Mouse (Mus musculus): ENCODE measurements around the gene Nexn.

The Nexn gene

DNA sequence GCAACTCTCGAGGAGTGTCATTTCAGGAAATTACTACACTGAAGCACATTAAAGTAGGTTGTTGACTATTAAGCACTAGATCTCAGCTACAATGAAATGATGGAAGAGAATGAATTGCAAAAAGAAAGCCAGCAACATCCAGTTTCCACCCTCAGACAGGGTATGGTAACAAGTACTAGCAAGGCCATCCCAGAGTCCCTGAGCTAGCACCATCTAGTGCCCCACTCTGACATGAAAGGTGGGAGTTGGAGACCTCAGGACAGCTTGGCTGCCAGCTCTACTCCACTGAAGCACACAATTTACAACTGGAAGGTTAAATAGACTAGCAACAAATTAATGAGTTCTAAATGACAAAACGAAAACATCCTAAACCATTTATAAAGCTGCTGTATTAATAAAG lies 11.8 kb upstream of the Nexn start:
- ATAC-seq (ENCODE audit: low TSS enrichment), result no peak

DNA sequence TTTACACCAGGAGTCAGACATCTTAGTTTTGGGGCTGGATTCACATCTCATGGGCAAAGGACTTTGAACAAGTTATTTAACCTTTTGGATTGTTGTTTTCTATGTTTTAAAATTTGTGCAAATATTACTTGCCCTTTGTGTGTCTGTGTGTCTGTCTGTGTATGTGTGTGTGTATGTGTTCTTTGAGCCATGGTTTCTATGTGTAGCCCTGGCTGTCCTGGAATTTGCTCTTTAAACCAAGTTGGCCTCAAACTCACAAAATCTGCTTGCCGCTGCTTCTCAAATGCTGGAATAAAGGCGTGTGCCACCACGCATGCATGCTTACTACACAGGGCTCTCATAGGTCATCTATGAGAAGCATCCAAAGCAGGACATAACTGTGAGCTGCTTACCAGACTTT lies 10.8 kb upstream of the Nexn start:
- ATAC-seq (ENCODE audit: low TSS enrichment), result no peak

DNA sequence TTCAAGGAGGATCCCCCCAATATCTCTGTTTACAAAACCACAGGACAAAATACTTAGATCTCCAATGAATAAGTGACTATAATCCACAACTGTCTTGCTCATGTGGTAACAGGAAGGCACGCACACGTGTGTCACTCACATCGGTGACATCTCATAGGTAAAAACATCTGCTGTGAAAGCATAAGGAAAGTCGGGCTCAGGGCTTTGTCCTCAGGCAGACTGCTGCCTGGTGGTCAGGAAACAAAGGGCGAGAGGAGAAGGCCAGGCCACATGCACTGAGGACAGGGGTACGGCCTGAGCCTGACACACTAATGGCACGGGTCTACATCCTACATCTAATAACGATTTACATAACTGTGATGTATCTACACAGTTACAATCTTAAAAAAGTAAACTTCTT lies 8.9 kb upstream of the Nexn start:
- ATAC-seq (ENCODE audit: low TSS enrichment), result no peak

DNA sequence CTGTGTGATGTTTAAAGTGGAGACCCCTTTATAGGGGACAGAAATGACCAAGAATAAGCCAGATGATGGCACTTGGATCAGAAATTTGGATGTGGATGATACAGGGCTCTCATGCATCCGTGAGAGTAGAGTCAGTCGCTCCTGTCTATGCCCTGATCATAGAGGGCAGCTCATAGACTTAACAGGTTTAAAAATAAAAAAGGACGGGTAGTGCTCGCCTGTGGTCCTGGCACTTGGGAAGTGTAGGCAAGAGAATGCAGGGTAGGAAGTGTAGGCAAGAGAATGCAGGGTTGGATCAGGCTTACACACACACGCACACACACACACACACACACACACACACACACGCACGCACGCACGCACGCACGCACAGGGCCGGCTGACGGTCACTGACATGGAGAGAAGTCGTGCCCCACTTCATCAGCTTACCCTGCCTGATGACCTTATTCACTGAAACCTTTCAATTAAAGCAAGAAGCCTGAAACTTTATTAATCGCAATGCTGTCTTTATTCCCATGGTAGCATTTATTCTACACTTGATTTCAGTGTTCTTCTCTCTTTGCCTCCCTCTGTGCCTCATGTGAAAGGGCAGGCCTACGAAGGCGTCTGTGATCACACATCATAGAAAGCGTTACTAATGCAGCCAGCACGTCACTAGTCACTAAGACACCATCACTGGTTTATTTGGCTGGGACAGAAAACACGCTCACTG lies 7.0 kb upstream of the Nexn start:
- no peak for ATAC-seq (ENCODE audit: low TSS enrichment)

DNA sequence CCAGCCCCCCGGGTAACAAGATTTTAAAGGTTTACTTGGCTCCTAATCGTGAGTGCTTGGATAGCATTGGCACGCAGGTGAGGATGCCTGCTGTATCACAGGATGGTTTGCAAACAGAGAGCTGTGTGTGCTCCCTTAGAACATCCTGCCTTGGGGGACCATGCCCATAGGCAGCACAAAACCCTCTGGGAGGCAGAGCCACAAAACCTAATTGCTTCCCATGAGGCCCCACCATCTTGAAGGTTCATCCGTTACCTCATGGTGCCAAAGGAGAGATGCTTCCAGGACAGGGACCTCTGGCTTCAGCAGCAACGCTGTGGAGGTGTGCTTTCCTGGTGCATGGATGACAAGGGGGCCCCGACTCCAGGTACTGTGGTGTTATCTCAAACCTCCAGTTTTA lies 5.7 kb upstream of the Nexn start:
- ATAC-seq (ENCODE audit: low TSS enrichment), result no peak

DNA sequence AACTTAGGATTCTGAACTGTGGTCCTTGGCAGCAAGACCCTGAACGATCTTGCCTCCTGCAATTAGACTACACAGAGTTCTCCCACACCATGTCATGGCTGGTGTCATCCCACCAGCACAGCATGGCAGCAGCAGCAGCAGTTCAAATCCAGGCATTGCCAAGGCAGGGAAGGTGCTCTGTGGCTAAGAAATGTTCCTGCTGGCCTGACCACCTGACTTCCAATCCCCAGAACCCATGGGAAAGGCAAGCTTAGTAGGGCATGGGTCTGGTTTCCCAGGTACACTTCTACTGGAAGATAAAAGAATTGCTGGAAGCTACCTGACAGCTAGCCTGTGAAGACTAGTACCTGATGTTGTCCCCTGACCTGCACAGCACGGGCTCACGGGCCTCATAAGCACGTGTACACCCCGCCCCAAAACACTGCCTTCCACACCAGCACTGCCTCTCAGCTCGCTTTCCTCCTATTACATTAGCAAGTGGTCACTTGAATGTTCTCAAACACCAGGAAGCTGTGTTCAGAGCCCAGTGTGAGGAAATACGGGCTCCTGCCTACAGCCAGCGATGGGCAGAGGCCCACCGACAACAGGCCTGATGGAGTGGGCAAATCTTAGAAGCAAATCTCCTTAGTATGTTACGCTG lies 5.0 kb upstream of the Nexn start:
- no peak for ATAC-seq (ENCODE audit: low TSS enrichment)

DNA sequence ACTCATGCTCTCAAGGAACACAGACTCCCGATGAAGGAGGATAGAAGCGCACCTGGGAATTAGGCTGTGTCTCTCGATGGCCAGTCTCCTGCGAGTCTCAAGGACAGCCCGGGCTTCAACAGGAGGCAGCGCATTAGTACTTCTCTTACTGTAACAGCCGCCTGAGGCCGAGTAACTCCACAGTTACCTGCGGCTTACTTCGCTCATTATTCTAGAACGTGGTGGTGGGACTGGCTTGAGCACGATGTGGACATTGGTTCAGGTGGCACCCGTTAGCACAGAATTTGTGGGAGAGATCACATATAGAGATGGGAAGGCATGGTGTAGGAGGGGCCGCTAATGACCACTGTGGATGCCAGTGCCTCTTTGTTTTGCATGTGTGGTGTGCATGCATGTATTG lies 1.9 kb upstream of the Nexn start:
- no peak for ATAC-seq (ENCODE audit: low TSS enrichment)

DNA sequence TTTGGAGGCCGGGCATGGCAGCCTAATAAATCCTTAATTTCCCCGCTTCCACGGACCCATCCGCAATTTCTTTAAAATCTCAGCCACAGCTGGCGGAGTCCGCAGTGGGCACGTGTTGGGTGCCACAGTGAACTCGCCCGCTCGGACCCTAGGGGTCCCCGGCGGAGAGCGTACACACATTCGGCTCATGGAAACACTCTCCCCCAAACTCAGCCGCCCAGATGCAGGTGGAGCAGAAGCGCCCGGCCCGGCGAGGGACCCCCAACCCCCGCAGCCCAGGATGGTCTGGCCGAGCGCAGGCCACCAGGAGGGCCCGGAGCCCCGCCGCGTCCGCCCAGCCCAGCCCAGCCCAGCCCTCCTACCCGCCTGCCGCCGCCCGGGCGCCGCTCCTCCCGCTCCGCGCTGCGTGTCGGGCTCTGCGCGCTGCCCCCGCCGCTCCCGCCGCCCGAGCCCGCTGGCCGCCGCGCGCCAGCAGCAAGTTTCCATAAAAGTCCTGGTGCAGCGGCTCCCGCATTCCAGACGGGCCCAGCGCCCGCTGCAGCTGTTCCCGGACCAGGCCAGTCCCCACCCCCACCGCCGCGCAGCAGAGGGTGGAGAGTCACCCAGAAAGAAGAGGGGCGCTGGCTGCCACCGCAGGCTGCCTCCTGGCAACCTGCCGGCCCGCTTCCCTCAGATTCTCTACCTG lies 657 bp downstream of the Nexn start:
- ATAC-seq (ENCODE audit: low TSS enrichment), result peak; percentile 69

DNA sequence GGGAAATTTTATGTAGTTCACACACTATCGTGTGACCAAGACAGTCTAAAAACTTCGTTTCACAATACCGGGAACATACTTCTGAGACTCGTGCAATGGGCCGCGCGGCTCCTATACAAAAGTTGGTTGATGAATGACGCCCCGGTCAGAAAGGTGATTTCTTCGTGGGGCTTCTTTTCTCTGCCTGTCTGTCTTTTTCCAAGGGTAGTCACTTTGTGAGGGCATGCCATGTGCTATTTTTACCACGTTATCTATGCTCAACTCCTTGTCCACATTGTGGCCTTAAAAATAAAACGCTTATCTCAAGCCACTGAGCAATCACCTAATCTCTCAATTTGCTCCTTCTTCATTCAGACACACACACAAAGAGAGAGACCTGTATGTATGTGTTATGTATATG lies 1.3 kb downstream of the Nexn start:
- no peak for ATAC-seq (ENCODE audit: low TSS enrichment)

DNA sequence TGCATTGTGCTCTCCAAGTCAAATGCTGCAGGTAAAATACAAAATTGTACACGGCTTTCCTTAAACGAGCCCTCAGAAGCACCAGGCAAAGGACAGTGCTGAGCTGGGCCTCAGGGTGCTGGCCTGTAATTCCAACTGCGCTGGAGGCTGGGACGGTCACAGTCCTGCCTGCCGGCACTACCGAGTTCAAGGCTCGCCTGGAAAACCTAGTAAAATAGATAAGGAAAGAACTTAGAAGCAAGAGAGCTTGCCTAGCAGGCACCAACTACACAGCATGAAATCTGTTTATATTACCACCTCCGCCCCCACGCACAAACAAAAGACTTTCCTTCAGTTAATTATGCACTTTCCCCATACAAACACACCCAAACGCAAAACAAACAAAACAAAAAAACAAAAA lies 1.8 kb downstream of the Nexn start:
- ATAC-seq (ENCODE audit: low TSS enrichment), result no peak

DNA sequence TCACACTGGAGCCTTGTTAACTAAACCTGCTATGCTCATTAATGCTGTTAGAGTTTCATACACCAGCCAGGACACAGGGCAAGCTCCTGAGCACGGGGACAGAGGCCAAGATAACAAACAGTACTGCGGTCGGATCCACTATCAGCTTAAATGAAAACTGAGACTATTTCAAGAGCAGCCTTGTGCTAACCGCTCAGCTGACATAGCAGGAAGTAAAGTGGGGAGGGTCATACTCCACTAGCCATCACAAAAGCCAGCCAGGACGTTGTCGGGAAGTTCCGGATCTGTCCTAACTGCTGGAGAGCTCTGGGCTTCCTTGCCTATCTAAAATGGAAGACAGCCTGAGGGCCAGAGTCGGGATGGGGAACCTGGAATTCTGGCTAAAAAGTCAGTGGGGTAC lies 4.2 kb downstream of the Nexn start:
- ATAC-seq (ENCODE audit: low TSS enrichment), result no peak

DNA sequence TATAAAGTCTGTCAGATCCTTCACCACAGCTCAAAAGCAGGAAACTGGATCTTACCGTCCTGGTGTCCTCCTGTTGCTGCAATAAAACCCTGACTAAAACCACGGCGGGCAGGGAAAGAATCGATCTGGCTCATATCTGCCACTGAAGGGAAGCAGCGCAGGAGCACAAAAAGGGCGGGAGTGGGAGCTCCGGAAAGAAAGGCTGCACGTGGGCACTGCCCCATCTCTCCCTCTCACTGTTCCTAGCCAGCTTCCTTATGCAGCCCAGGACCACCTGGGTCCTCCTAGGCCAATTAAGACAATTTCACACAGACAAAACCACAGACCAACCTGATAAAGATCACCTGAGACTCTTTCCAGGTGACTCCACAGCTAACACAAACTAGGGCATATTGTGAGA lies 4.7 kb downstream of the Nexn start:
- no peak for ATAC-seq (ENCODE audit: low TSS enrichment)

DNA sequence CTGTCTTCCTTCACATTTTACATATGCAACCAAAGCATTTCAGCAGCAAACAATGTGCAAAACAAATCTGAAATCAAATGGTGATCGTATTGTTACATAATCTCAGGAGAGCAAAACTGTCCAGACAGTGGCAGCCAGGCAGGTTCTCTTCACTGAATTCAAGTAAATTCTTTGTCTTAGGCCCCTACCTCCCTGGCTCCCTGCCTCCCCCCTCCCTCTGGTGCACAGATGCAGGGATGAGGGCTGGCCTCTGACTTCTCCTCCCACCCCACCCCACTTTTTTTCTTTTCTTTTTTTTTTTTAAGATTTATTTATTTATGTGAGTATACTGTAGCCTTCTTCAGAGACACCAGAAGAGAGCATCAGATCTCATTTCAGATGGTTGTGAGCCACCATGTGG lies 5.8 kb downstream of the Nexn start:
- no peak for ATAC-seq (ENCODE audit: low TSS enrichment)

DNA sequence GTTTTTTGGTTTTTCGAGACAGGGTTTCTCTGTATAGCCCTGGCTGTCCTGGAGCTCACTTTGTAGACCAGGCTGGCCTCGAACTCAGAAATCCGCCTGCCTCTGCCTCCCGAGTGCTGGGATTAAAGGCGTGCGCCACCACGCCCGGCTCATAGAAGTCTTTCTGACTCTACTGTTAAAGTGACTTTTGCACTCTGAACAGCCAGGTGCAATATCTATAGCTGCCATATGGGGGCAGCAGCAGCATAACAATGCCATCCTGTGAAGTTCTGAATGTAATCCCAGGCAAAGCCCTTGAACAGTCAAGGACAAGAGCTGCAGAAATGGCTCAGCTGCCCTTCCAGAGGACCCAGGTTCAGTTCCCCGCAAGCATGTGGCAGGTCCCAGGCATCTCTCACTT lies 6.7 kb downstream of the Nexn start:
- peak; percentile 87 for ATAC-seq (ENCODE audit: low TSS enrichment)

DNA sequence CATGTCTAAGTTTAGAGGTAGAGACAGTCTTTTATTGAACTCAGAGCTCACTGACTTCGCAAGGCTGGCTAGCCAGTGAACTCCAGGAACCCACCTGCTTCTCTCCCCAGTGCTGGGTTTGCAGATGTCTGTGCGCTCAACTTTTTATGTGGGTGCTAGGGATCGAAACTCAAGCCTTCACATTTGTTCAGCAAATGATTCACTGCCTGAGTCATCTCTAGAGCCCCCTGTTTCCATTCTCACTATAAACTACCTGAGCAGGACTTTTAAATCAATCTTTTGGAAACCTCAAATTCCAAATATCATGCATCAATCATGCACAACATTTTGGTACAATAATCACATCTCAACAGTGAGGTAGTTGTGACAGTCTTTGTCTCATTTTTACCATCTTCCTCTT lies 8.6 kb downstream of the Nexn start:
- ATAC-seq (ENCODE audit: low TSS enrichment), result no peak

DNA sequence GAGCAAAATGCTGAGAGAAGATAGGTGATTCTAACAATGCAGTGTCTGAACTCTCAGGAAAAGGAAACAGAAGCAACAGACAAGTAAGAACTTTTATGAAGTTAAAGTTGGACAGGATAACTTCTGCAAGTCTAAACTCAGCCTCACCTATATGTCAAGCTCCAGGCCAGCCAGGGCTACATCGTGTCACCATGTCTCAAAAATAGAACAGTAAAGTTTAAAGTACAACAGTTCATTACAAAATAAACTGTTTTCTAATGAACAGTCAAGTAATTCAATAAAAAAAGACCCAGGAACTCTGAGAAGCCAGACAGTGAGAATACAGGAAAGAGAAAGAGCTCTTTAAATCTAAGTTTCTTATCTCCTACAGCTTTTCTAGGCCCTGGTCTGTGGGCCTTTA lies 15.7 kb downstream of the Nexn start:
- no peak for ATAC-seq (ENCODE audit: low TSS enrichment)

DNA sequence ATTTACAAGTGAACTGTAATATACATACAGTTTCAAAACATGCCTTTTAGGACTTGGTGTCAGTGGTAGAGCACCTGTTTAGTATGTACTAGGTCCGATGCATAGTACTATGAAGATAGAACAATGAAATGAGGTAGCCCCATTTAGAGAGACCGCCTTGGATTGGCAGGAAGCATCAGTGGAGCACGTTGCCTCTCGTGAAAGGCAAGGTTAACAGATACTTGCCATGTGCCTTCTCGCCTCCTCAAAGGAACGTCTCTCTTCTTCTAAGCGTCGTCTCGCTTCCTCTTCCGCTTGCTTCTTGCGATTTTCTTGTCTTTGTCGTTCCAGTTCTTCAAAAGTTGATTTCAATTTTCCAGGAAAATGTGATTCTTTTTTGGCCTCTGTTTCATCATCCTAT lies 18.4 kb downstream of the Nexn start:
- ATAC-seq (ENCODE audit: low TSS enrichment), result no peak

DNA sequence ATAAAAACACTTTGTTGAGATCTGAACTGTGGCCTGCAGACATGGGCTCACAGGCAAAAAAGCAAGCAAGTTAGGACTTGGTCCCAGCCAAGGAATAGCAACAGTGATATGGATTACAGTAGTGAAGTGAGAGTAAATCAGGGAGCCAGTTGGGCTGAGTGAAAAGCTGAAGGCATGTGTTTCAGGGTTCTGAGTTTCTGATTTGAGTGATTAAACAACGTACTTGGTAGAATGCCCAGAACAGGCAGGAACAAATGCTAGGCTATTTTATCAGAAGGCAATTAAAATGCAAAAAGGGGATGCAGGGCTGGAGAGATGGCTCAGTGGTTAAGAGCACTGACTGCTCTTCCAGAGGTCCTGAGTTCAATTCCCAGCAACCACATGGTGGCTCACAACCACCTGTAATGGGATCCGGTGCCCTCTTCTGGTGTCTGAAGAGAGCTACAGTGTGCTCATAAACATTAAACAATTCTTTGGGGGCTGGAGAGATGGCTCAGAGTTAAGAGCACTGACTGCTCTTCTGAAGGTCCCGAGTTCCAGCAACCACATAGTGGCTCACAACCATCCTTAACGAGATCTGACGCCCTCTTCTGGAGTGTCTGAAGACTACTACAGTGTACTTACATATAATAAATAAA lies 20.8 kb downstream of the Nexn start:
- peak; percentile 31; the same call in 1 of the 2 replicates for ATAC-seq (ENCODE audit: low TSS enrichment)

DNA sequence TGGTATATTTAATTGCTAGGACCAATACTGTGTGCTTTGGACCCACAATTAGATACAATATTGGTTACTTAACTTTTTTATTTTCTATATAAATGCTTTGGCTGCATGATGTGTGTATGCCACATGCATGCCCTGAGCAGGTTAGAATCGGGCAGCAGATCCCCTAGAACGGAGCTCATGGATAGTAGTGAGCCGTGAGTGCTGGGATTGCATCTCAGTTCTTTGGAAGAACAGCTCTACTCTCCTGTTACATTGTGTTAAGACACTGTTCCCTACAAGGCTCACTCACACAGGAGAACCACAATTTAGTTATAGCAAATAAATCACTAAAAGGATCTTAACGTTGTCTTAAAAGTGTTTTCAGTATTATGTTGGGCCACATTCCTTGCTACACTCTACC lies 22.8 kb downstream of the Nexn start:
- no peak for ATAC-seq (ENCODE audit: low TSS enrichment)

DNA sequence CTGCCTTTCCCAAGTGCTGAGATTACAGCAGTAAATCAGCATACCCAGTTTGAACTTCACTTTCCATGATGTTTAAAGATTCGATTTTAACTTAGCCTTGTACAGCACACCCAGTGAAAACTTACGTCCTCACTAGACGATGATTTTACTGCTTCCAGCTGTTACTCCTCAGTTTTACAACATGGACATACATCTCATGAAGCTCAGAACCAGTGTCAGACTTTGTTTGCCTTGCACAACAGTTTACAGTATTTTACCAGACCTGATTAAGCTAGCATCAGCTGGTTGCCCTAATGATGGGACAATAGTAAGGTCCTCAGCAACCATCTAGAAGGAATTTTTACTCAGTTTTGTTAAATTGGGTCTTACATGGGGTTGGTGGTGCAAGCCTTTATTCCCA lies 25.1 kb downstream of the Nexn start:
- ATAC-seq (ENCODE audit: low TSS enrichment), result no peak

DNA sequence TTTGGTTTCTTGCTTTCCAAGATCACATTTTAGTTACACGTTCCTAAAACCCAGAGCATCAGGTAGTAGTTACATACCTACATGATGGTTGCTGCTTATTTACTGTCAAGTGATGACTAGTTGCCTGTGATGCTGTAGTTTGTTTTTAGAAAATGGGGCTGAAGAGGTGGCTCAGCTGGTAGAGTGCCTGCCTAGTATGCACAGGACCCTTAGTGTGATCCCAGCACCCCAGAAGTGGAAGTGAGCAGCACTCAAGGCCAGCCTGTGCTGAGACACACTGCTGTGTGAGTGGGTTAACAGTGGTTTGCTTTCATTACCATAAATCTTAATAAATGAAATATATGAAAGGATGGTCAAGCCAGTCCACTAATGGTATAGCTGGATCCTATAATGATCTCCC lies 26.6 kb downstream of the Nexn start:
- no peak for ATAC-seq (ENCODE audit: low TSS enrichment)

DNA sequence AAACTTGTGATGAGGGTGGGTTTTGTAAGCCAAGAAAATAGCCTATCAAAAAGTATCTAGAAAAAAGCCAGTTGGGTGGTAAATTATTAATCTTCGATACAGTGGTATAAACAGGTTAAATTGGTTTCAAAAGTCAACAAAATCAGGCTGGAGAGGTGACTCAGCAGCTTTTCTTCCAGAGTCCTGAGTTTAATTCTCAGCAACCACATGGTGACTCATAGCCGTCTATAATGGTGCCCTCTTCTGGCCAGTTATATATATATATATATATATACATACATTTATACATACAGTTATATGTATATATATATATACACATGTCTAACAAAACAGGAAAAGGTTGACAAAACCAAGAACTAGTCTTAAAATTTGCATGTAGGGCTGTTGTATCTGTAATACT lies 27.3 kb downstream of the Nexn start:
- ATAC-seq (ENCODE audit: low TSS enrichment), result no peak

DNA sequence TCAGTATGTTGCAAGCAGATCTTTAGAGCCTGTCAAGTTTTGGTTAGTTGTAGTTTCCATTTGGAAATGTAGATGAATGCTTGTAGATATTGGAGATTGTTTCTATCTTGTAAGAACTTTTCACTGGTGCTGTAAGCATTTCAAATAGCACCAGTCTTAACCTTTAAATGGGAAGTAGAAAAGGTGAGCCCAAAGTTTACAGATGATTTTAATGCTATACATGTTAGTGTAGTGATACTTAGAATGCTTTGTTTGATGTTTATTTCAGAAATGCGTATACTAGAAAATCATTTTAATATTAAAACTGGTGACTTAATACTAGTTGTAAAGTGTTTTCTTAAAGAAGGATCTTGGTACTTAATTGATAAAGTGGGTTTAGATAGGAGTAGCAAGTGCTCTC lies 30.3 kb downstream of the Nexn start:
- no peak for ATAC-seq (ENCODE audit: low TSS enrichment)

Data from frontal cortex, adult (tissue).